Mouse (Mus musculus) bone marrow macrophage, adult 2 months (primary cell): ENCODE data around the gene Hip1r.

Source experiments
- CTCF ChIP-seq: IDR thresholded peaks from 2 replicates; pipeline ENCODE4 v1.5.1; 2012; ENCODE audit warnings: low read depth, mild to moderate bottlenecking, low read length, moderate library complexity
- POLR2A ChIP-seq: IDR thresholded peaks from 2 replicates; pipeline ENCODE4 v1.6.1; 2012; ENCODE audit warnings: mild to moderate bottlenecking, low read depth, low read length, borderline replicate concordance

- TF ChIP-seq CTCF (no peak), POLR2A (no peak)
Observed at GRCm38 (mm10) chr5:124014791-124015251, 41.4 kb downstream of the Hip1r start.
